Mouse (Mus musculus) hindbrain, embryonic 11.5 days (tissue): ENCODE measurements around the gene Akap5. TPM values are rescaled to one million over a fixed set of nuclear protein-coding genes. Genes with fewer than 3 reads are reported as not detected.

Source experiments
- ATAC-seq: fragments of 200-750 bp; cut with Nextera tagmentation; 2 replicates; pipeline ENCODE4 v1.8.0; 2017; ENCODE audit warnings: mild to moderate bottlenecking, moderate TSS enrichment, moderate library complexity; ENCODE audit not compliant: low FRiP score
- DNase-seq: peaks from one replicate; pipeline ENCODE4 v3.0.0-alpha.2; 2015; ENCODE audit warnings: low spot score
- H3K27ac ChIP-seq: fragments of 300-500 bp; sonication (generic); 2 replicates; pipeline ENCODE4 v1.5.1; 2014; ENCODE audit warnings: mild to moderate bottlenecking, low read depth, low read length
- H3K27me3 ChIP-seq: fragments of 300-500 bp; sonication (generic); 2 replicates; pipeline ENCODE4 v1.6.1; 2014; ENCODE audit warnings: mild to moderate bottlenecking, low read length, moderate library complexity, mixed read lengths; ENCODE audit not compliant: control insufficient read depth, insufficient read depth
- H3K36me3 ChIP-seq: fragments of 300-500 bp; sonication (generic); 2 replicates; pipeline ENCODE4 v1.6.1; 2014; ENCODE audit warnings: mild to moderate bottlenecking, low read length, moderate library complexity, mixed read lengths; ENCODE audit not compliant: control insufficient read depth, insufficient read depth
- H3K4me1 ChIP-seq: fragments of 300-500 bp; sonication (generic); replicated peaks from 2 replicates; pipeline ENCODE4 v1.6.1; 2014; ENCODE audit warnings: low read length, mixed read lengths; ENCODE audit not compliant: control insufficient read depth, insufficient read depth
- H3K4me2 ChIP-seq: fragments of 300-500 bp; sonication (generic); replicated peaks from 2 replicates; pipeline ENCODE4 v1.6.1; 2014; ENCODE audit warnings: mild to moderate bottlenecking, low read depth, low read length
- H3K4me3 ChIP-seq: fragments of 300-500 bp; sonication (generic); 2 replicates; pipeline ENCODE4 v1.5.1; 2014; ENCODE audit warnings: low read depth, low read length
- H3K9ac ChIP-seq: fragments of 300-500 bp; sonication (generic); 2 replicates; pipeline ENCODE4 v1.6.1; 2014; ENCODE audit warnings: low read depth, low read length
- H3K9me3 ChIP-seq: fragments of 300-500 bp; sonication (generic); 2 replicates; pipeline ENCODE4 v1.6.1; 2016; ENCODE audit warnings: low read length; ENCODE audit not compliant: control insufficient read depth
- WGBS: fragments of 180-500 bp; shearing (Covaris S2); extraction: QIAGEN DNeasy Blood & Tissue Kit; methylation state at CpG from one replicate; pipeline ENCODE4 v1.1.7; 2014; 5-methylcytosine and 5-hydroxymethylcytosine counted together
- polyA plus RNA-seq: library from polyadenylated mRNA; unstranded; fragments of >200 nt; fragmentation: Nextera tagmentation; extraction: Ambion mirVana; gene quantifications from 2 replicates; pipeline ENCODE4 v1.2.1, GENCODE M21; 2014

Gene Akap5
- 4.0 and 5.4 TPM in 2 replicates for polyA plus RNA-seq

- Histone ChIP-seq H3K27ac (no peak within 1 kb of the TSS), H3K4me3 (peak within 1 kb of the TSS; percentile 60), H3K27me3 (no peaks in the 10 kb centered on the region), H3K9ac (peak within 1 kb of the TSS; percentile 79), H3K4me2 (peak within 1 kb of the TSS; percentile 89), H3K9me3 (no peaks in the 10 kb centered on the region), H3K4me1 (0 out of 2 replicates have a peak, but pooled peaks cover 2% of the 10 kb centered on the region), H3K36me3 (no peaks in the 10 kb centered on the region)
- WGBS: 2% methylated on average over 52 of the region's 53 CpGs
- DNase-seq: peak; percentile 90
- peak; percentile 99 for ATAC-seq
Observed at GRCm38 (mm10) chr12:76324679-76325431, at the start of gene Akap5. Akap5 (plus strand) TSS chr12:76324891.

DNA sequence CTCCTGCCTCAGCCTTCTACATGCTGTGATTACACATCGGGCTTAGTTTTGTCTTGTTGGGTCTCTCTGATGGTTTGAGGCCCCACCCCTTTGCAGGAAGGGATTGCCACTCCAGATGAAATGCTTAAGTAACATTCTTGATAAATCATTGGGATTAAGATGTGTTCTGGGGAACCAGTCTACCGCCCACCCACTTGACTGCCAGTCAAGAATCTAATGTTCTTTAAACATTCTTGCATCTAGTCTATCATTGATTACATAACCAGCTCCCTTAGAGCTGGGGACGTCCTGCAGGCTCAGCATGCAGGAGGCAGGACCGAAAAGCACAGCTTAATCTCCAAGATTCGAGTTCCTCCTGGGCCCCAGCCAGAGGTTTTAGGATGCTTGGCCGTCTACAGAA is 46.5 kb upstream of the Akap5 start:
- H3K4me2 ChIP-seq: no peak overlapping the region
- H3K9ac ChIP-seq: no peak overlapping the region
- H3K36me3 ChIP-seq: no peaks in the 10 kb centered on the region
- no peak overlapping the region for H3K4me3 ChIP-seq
- DNase-seq (no peak), ATAC-seq (no peak)
- H3K4me1 ChIP-seq: no peaks in the 10 kb centered on the region
- WGBS: 85% methylated on average over 6 of the region's 6 CpGs
- no peaks in the 10 kb centered on the region for H3K9me3 ChIP-seq
- H3K27ac ChIP-seq: no peak overlapping the region
- H3K27me3 ChIP-seq: no peaks in the 10 kb centered on the region

GRCm38 (mm10) chr12:76280556-76280955 is 44.1 kb upstream of the Akap5 start:
- no peak overlapping the region for H3K4me2 ChIP-seq
- DNase-seq (no peak), ATAC-seq (no peak)
- no peak overlapping the region for H3K9ac ChIP-seq
- no peaks in the 10 kb centered on the region for H3K4me1 ChIP-seq
- H3K9me3 ChIP-seq: no peaks in the 10 kb centered on the region
- no peaks in the 10 kb centered on the region for H3K27me3 ChIP-seq
- H3K4me3 ChIP-seq: no peak overlapping the region
- 93% methylated on average over 9 of the region's 9 CpGs for WGBS
- H3K36me3 ChIP-seq: no peaks in the 10 kb centered on the region
- H3K27ac ChIP-seq: no peak overlapping the region

DNA sequence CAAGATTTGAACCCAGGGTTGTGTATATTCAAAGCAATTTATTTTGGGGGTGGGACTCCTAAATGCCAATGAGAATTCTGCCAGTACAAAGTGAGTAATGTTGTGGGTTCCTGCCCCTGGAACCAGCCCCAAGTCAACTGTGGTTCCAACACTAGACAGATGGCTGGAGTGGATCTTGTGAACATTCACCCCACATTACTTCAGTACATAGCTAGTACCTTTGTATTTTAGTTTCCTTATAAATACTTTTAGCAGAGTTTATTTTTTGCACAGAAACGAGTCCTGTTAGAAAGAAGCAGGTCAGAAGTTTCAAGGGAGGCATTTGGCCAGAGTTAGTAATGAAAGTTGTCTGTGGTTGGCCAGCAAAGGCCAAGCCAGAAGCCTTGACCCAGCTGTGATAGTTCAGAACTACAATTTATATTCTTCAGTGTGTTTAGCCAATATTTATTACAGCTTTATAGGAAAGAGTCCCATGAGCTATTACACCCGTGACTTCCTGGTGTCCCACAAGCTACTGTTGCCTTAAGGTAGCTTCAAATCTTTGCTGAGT is 43.5 kb upstream of the Akap5 start:
- Histone ChIP-seq H3K4me3 (no peak overlapping the region), H3K27ac (no peak overlapping the region), H3K9ac (no peak overlapping the region), H3K36me3 (no peaks in the 10 kb centered on the region), H3K27me3 (no peaks in the 10 kb centered on the region), H3K4me2 (no peak overlapping the region), H3K4me1 (no peaks in the 10 kb centered on the region), H3K9me3 (no peaks in the 10 kb centered on the region)
- DNase-seq (no peak), ATAC-seq (no peak)
- WGBS: 89% methylated on average over 2 of the region's 2 CpGs

GRCm38 (mm10) chr12:76282132-76282531 is 42.6 kb upstream of the Akap5 start:
- Histone ChIP-seq H3K4me1 (no peaks in the 10 kb centered on the region), H3K4me3 (no peak overlapping the region), H3K36me3 (no peaks in the 10 kb centered on the region), H3K27ac (no peak overlapping the region), H3K4me2 (no peak overlapping the region), H3K27me3 (no peaks in the 10 kb centered on the region), H3K9ac (no peak overlapping the region), H3K9me3 (no peaks in the 10 kb centered on the region)
- DNase-seq: peak; percentile 34
- no peak for ATAC-seq
- WGBS: 83% methylated on average over 4 of the region's 4 CpGs

DNA sequence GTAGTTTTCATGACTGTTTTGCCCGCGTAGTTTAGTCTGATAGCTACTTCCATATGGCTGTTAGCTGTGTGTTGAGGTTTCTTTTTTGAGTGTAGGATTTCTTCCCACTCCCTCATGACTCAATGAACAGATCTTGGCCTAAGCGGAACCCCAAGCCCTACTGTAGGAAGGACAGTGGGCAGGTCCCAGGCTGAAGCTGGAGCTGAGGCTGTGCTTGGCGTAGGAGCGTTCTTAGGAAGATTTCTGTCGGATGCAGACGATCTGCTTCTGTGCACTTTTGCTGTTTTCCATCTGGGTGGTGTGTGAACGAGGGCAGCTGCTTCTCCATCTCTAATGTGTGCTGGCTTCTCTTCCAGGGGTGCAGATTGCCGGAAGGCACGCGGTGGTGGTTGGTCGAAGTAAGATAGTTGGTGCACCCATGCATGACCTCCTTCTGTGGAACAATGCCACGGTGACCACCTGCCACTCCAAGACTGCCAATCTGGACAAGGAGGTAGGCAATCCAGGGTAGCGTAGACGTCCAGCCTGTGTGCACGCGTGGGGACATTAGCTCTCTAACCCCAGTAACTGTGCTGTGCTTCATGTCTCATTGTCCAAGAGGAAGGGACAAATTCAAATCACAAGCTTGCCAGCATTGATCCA is 42.0 kb upstream of the Akap5 start:
- H3K36me3 ChIP-seq: no peaks in the 10 kb centered on the region

GRCm38 (mm10) chr12:76285418-76285817 is 39.3 kb upstream of the Akap5 start:
- Histone ChIP-seq H3K27ac (no peak overlapping the region), H3K36me3 (0 out of 2 replicates have a peak, but pooled peaks cover 2% of the 10 kb centered on the region), H3K9me3 (no peaks in the 10 kb centered on the region), H3K9ac (no peak overlapping the region), H3K4me3 (no peak overlapping the region), H3K27me3 (no peaks in the 10 kb centered on the region), H3K4me2 (no peak overlapping the region), H3K4me1 (0 out of 2 replicates have a peak, but pooled peaks cover 2% of the 10 kb centered on the region)
- no peak for ATAC-seq
- WGBS: 65% methylated on average over 6 of the region's 6 CpGs
- no peak for DNase-seq

More for the DNA sequence above, 42.0 kb upstream of the Akap5 start:
- H3K9me3 ChIP-seq: no peaks in the 10 kb centered on the region
- H3K9ac ChIP-seq: no peak overlapping the region
- no peaks in the 10 kb centered on the region for H3K4me1 ChIP-seq
- 91% methylated on average over 17 of the region's 17 CpGs for WGBS
- ATAC-seq: no peak
- no peak for DNase-seq
- H3K27ac ChIP-seq: no peak overlapping the region
- H3K4me2 ChIP-seq: no peak overlapping the region
- H3K4me3 ChIP-seq: no peak overlapping the region
- H3K27me3 ChIP-seq: no peaks in the 10 kb centered on the region

- Histone ChIP-seq H3K27me3 (no peaks in the 10 kb centered on the region), H3K4me1 (0 out of 2 replicates have a peak, but pooled peaks cover 2% of the 10 kb centered on the region), H3K36me3 (0 out of 2 replicates have a peak, but pooled peaks cover 2% of the 10 kb centered on the region), H3K4me2 (no peak overlapping the region), H3K9me3 (no peaks in the 10 kb centered on the region), H3K4me3 (no peak overlapping the region), H3K9ac (no peak overlapping the region), H3K27ac (peak overlapping the region; percentile 55; the same call in 1 of the 2 replicates)
- WGBS: 57% methylated on average over 8 of the region's 8 CpGs
- no peak for ATAC-seq
- peak; percentile 15 for DNase-seq
Observed at GRCm38 (mm10) chr12:76287986-76288385, 36.7 kb upstream of the Akap5 start.
